Mouse (Mus musculus) gastrocnemius, postnatal 36 days (tissue): ENCODE results near the gene Idh3g. TPM values are rescaled to one million over a fixed set of nuclear protein-coding genes. Genes with fewer than 3 reads are reported as not detected.
A peak's percentile ranks its signal among the peaks of the same experiment; 100 is the strongest.

ENCODE experiments used
- DNase-seq, 2 experiments: peaks; one replicate each; pipeline ENCODE4 v3.0.0; 2022
- intact Hi-C: fragments of 180-260 bp; cut with DNase I; formaldehyde crosslinking; loops from one replicate; pipeline ENCODE4 v1.15.1; 2025
- long read RNA-seq, 2 experiments: library from polyadenylated mRNA; stranded (forward); transcript quantifications; one replicate each; pipeline ENCODE4 v2.0.0; 2021
- total RNA-seq, 2 experiments: library from RNA; stranded (reverse); gene quantifications; 2 replicates each; pipeline ENCODE4 v1.2.3; 2021

Idh3g gene
- 100 to 1,000 TPM; 401 to 409 TPM for total RNA-seq
- long read RNA-seq, experiment 1, partial matches to known transcripts: 45 of 363 reads
- long read RNA-seq, experiment 1, other reads (novel, unspliced or antisense): 315 of 363 reads
- long read RNA-seq, experiment 2, partial matches to known transcripts: 18 of 432 reads
- long read RNA-seq, experiment 2, other reads (novel, unspliced or antisense): 411 of 432 reads

DNA sequence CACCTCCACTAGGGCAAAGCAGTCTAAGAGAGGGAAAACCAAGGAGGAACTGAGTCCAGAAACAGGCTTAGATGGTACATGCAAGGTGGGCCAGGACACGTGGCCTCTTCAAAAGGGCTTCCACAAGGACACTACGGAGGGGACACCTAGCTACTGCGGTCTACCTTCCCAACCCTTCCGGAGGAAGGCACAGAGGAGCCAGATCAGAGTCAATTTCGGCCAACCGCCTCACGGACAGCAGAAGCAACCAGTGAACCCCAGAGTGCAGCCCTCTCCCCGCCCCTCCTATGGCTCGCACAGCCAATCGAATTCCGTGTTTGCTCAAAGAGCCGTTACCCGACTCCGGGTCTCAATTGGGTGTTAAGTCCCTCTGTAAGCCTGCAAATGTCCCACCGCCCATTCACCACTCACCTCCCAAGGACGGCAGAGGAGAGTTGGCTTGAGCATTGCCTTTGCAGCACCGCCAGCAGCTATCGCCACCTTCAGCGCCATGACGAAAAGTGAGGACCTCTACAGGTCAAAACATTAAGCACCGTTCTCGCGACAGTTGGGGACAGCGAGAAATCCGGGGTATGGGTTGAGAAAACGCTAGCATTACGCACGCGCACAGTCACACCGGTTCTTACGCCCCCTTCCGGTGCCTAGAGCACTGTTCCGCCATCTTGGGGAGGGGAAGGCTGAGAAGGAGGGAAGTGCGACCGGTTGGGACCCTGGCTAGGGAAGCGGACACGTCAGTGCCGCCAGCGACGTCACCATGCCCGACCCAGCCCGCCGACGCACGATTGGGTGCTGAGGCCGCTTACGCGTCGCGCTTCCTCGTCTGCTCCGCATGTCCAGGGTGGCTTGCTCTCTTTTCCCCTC is at the start of gene Idh3g, which contains the start of gene Ssr4:
Gene Idh3g, minus strand, starts transcription at position 534 of the 861 bp plus-strand sequence.
Gene Ssr4, plus strand, starts transcription at position 665 of the 861 bp plus-strand sequence.
- DNase-seq: peak; percentile 89
- intact Hi-C loops: no loop called here

DNA sequence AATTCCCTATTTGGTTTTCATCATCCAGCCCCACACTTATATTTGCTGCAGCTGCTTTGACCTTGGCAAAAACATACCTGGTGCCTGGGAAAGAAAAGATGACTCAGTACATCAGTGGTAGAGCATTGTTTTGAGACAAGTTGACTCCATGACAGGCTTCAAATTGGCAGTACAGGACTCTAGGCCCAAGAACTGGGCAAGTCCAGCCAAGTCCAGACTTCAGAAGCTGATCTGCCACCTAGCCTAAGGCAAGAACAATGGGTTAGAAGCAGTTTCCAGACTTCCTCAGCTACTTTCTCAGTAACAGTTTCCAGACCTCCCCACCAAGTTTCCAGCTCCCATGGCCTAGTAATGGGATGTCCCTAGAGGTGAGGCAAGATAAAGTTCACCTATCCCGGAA is 49.0 kb upstream of the Idh3g start:
- DNase-seq: no peak
- intact Hi-C loops: no loop called here

DNA sequence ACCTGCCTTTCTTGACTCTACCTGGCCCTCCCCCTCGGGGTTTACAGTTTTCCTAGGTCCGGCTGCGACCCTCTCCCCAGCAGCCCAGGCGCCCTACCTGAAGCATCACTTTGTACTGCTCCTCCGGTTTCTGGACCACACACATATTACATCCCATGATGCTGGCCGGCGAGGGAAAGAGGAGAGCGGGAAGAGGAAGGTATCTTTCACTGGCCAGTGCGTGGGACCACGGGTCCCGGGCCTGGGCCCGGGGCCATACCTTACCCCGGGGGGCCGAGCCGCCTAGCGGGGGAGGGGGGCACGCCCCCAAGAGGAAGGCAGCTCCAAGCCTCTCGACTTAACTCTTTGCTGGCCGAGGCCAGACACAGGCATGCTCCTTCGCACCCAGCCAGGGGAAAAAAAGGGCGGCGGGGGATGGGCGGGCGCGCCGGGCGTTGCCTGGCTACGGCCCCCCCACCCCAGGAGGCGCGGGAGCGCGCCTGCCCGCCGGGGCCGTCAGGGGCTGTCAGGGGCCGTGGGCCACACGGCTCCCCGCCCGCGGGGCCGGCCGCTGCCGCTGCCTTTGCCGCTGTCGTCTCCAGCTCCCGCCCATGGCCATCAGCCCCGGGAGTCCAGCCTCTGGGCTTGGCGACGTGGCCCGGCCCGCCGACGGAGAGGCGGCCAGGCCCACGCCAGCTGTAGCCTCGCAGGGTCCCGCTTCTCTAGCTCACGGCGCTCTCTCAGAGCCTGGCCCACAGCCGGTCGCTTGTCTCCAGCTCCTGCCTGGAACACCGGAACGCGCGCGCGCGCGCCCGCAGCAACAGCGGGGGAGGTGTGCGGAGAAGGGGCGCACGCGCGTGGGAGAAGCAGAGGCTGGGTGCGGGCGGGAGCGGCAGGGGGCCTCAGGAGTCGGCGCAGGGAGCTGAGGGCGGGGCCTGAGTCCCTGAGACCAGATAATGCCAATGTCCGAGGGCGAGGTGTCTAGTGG is 37.8 kb upstream of the Idh3g start, which contains the start of gene Pdzd4:
Gene Pdzd4, minus strand, starts transcription at position 785 of the 967 bp plus-strand sequence.
- peak; percentile 14 to 25 for DNase-seq
- intact Hi-C loops: no loop called here

DNA sequence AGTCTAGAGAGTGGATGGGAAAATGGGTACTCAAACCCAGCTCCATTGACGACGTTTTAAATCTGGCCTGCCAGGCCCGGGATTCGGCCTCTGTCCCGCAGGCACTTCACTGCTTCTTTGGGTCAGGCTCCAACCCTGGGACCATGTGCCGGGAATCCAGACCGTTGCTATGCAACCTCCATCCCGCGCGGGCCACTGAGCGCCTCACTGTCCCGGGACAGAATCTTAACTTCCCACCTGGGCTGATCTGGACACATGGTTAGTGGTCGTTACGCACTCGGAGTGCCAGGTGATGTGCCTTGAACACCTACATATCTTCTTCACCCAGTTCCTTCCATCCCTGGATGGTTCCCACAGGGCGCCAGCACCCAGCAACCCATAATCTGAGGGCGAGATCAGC is 37.0 kb upstream of the Idh3g start:
- intact Hi-C loops: no loop called here
- no peak for DNase-seq

DNA sequence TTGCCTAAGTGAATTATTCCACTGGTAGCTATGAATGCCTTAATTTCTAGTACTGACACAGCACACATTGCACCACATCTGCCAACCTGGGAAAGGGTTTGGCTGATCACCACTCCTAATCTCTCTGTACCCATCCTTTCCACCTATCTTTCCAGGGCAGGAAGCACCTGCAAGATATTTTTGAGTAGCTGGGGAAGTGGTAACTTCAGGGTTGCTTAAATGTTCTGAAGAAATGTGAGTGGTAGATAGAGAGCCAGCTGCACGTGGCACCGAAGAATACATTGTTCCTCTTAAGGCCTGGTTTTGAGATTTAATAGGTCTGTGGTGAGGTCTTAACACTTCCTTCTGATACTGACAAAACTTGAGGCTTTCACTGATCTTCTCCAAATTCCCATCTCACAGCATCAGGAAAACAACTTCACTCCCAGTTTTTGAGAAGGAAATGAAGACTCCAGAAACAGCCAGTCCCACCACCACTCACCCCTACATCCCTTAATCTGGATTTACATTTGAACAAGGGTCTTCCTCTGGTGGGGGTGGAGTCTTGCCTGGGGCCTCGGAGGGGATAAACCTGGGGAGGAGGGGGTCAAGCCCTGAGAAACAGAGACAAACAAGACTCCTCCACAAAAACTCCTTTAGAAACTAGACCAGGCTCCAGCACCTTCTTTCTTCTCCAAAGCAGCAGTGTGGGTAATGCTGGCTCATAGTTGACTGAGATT is 30.1 kb upstream of the Idh3g start:
- DNase-seq: no peak
- intact Hi-C loops: no loop called here

DNA sequence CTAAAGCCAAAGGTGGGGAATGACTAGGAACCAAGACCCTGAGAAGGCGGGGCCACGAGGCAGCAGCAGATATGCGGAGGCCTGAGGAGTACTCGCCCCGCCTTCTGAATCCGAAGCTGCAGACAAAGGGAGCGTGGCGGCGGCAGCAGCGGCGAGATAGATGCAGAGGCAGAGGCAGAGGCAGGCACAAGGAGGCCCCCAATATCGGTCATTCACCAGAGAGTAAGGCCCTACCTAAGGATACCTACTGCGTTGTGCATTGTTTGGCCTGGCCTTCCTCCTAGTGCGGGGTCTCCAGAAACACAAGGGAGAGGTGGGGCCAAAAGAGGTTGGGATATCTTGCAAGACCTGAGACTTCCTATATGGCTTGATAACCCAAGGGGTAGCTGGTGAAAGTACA is 28.4 kb upstream of the Idh3g start:
- DNase-seq: no peak
- intact Hi-C loops: no loop called here

DNA sequence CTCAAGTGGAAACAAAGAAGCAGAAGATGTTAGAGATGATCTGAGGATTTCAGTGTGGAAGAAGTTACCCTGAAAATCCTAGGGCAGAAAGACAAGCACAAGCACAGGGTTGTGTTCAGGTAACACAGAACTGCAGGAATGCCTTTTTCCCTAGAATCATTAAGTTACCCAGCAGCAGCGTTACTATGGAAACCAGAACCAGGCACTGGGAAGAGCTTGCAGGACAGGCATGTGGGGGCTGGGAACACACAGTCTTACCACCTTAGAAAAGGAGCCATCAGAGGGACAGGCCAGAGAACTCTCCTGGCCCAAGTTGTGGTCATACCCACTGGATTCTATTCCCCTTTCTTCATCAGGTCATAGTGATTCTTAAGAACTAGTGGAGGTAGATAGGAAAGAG is 19.1 kb upstream of the Idh3g start:
- DNase-seq: no peak
- intact Hi-C loops: no loop called here

DNA sequence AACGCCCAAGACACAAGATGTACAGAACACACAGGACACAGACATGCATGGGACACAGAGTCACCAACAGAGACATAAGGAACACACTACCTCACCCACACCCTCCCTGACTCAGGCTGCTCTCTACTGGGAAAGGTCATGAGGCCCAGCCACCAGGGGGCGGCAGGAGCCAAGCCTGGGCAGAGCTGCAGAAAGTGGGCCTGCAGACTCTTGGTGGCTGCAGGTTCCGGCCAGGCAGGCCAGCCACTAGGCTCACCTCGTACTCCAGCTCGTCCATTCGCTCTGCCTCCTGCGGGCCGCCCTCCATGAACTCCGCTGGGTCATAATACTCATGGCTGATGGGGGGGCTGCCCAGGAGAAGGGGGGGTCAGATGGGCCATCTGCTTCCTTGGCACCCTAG is 11.8 kb upstream of the Idh3g start:
- peak; percentile 59 to 72 for DNase-seq
- intact Hi-C loops: loop anchor here (2.0 kb wide), 2 partner anchors 96 to 148 kb away; no protein-coding TSS in a partner anchor

DNA sequence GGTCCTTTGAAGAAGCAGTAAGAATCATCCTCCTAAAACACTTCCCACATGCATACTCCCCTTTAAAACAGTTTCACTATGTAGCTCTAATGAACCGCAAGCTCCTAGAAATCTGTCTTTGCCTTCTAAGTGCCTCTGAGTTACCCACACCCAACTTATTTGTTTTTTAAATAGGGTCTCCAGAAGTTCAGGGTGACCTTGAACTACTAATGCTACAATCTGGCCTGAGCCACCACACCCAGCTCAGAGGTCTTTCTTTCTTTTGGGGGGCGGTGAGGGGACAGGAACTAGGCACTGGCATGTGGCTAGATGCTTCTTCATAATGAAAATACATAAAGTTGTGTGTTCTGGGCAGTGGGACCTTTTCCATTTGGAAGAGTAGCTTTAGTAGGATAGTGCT is 10.8 kb upstream of the Idh3g start:
- intact Hi-C loops: no loop called here
- no peak for DNase-seq

DNA sequence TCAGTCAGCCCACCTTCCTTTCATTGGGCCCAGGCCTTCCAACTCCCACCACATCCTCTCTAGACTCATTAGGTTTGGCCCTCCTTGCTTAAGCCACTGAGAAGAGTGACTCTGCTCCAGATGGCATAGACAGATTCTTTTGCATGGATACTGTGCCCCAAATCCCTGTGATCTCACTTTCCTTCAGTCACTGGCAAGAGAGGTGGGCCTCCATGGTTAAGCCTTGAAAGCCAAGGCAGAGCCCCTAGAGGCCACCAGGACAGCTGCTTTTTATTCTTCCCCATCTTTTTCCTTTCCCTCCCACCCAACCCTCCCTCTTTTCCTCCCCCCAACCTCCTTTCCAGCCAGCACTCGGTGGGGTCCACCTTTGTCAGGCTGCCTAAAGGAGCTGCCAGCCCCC is 6.8 kb upstream of the Idh3g start:
- intact Hi-C loops: no loop called here
- DNase-seq: no peak

DNA sequence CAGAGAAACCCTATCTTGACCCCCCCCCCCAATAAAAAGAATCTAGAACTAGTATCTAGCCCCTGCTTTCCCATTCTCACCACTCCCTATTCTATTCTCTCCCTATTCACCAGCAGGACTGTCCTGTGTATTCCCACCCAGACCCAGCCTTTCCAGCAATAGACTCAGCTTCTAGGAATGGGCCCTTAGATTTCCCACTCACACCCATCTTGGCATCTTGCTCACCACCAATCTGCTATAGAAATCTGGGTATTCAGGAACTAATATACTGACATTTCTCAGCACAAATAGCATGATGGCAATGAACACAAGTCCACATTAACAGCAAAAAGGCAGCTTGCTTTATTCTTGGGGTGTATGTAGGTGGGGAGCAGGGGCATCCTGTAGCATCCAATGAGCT is 6.3 kb upstream of the Idh3g start:
- intact Hi-C loops: no loop called here

DNA sequence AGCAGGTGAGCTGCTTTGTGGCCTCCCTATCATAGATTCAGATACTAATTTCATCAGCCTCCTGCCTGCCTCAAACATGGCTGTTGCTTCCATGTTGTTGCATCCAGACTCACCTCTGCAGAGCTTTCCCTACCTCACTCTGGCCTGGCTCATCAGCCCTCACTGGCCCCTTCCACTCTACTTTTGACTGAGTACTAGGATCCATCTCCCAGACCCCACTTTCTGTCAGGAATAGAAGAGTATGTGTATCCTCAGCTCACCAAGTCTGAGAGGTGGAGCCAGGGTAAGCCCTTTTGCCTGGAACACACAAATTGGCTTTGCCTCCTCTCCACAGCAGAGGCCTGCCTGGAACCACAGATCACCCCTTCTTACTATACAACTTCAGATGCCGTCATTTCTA is 1.8 kb upstream of the Idh3g start:
- intact Hi-C loops: no loop called here

More for the DNA sequence above, 6.3 kb upstream of the Idh3g start:
- DNase-seq: no peak

DNA sequence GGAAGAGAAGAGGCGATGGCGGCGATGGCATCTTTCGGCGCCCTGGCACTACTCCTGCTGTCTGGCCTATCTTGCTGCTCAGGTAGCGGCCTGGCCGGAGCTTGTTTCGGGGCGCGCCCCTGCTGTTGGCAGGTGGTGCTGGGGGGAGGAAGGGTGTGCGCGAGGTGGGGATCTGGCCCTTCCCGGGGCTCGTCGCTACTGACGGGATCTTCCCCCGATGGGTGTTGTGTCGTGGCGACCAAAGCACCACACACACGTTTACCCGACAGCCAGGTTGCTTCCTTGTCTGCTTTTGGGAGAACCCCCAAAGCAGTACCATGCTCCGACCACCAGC is 495 bp upstream of the Idh3g start:
- intact Hi-C loops: no loop called here
- DNase-seq: no peak

More for the DNA sequence above, 1.8 kb upstream of the Idh3g start:
- no peak for DNase-seq

DNA sequence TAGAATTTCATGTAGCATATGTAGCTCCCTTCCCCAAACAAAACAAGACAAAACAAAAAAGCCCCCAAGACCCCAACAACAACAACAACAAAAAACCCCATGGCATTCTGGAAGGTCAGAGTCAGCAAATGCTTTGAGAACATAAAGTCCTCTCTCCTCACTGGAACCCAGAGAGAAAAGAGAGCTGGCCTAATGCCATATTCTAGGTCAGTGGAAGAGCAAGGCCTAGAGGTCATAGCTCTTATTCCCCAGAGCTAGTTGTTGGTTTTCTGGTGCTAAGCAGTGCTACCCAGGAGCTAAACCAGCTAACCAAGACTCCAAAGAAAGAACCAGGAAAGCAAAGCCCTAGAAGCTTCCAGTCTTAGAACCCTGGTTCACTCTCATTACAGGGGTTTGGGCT is 1.0 kb downstream of the Idh3g start:
- DNase-seq: no peak
- intact Hi-C loops: no loop called here

DNA sequence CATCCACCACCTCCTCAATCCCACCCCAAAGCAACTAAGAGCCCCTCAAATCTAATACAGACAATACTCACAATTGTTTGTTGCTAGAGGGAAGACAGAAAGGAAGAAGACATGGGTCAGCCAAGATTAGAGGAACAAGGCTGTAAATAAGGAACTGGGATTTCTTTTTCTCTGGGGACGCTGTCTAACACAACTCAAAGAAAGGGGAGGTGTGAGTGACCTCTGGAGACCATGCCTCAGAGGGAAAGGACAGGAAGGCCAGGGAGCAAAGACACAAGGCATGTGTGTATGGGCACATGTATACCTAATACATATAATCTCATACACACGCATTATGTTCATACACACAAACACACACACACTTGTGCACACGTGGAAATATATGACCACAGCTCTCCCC is 4.5 kb downstream of the Idh3g start:
- intact Hi-C loops: no loop called here
- no peak for DNase-seq

DNA sequence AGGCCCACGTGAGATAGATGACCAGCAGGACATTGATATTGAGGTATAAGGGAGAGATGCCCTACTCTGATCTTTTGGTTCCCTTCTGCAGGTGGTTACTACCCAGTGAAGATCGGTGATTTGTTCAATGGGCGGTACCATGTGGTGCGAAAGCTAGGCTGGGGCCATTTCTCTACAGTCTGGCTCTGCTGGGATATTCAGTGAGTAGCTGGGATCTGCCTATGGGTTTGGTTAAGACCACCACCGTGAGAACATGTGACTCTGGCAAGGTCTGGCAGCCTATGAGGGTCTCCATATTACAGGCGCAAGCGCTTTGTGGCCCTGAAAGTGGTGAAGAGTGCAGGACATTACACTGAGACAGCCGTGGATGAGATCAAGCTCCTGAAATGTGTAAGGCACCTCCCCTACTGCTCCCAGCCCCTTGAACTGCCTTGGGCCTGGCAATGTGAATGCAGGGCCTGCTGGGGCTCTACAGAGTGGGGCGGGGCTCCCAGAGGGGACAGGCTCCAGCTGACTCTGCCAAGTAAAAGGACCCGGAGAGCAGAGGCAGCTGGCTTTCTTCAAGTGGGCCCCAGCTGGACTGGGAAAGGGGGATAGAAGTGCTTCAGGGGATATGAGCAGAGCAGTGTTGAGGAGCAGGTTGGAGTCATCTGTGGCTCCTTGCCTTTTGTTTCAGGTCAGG is 11.8 kb downstream of the Idh3g start:
- no peak for DNase-seq
- intact Hi-C loops: no loop called here

DNA sequence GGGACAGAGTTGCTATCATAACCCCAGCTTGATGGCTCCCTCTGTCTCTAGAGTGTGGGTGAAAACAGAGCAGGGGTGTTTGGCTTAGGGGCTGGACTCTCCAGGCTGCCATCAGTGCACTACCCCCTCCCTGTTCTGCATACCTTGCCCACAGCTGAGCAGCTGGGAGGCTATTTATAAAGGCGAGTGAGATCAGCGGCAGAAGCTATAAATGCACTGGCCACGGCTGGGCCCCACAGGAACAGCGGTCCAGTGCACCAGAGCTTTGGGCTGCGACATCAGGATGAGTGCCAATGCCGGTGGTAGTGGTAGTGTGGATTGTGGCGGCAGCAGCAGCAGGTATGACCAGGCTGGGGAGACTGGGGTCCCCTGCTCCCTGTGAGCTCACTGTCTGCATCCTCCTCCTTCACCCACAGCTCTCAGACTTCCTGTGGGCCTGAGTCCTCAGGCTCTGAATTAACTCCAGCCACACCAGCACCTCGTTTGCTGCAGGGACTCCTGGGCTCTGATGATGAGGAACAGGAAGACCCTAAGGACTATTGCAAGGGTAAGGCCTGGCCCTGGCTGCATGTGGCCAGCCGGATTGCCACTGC is 12.4 kb downstream of the Idh3g start, which contains the start of gene Srpk3:
Gene Srpk3, plus strand, starts transcription at position 238 of the 593 bp plus-strand sequence.
- peak; percentile 23 to 28 for DNase-seq
- intact Hi-C loops: no loop called here

DNA sequence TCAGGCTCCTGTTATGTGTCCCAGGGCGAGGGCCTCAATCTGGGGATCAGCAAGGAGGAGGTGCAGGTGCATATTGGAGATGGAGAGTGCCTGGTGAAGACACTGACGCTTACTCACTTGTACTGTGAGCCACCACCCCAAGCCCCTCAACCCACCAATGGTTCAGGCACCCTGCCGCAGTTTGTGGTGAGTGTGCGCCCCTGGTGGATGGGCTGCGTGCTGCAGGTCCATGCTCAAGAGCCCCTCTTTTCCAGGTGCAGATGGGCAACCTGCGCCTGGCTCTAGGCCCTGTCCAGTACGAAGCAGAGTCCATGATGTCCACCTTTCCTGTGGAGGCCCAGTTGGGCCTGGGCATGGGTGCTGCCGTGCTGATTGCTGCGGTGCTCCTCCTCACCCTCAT is 19.4 kb downstream of the Idh3g start:
- no peak for DNase-seq
- intact Hi-C loops: no loop called here

DNA sequence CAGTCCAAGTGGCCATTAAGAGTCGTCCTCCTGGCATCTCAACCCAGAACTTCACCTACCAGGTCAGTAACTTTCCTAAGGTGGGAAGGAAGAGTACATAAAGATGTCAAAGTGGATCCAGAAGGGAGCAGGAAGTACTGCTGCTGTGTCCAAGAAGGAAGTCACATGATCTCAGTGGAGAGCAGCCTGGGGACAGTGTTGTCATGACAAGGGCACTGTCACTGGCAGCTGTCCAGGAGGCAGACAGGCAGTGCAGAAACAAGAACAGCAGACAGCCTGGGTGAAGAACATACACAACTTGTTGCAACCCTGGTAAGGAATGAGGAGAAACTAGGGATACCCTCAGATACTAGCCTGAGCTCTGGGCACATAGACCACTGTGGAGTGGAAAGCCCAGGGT is 21.4 kb downstream of the Idh3g start:
- intact Hi-C loops: no loop called here
- no peak for DNase-seq
